Comparison of ENCODE assay signal across 9 mouse cellular contexts in genomic region chr12:73020941-73021340, GRCm38 (mm10). TPM values are rescaled to one million over a fixed set of nuclear protein-coding genes. Genes with fewer than 3 reads are reported as not detected.
DNase-seq lines count a peak whose midpoint lies in the region; TF ChIP-seq lines count a peak whose summit lies in the region.
"Had no signal": no experiment of that assay in that cellular context is flagged by ENCODE, and none has a peak within 500 bp of the region (broad histone marks: within the 10 kb centered on the region; RNA-seq: fewer than 3 reads in every experiment).

No protein-coding gene starts in this region.

- TF ChIP-seq RAD21 in MEL (IDR thresholded peaks at IDR 0.05; ENCODE audit: low read depth, low read length) = peak; percentile 97

- no peak overlapping the region for H3K4me3 ChIP-seq in MEL (ENCODE audit: control insufficient read depth in 1 of 2, insufficient read depth in 1 of 2, low read depth in 2 of 2, low read length in 2 of 2)
- H3K4me3 ChIP-seq: lung, embryonic 15.5 days had no signal

- TF ChIP-seq EP300 in MEL (IDR thresholded peaks at IDR 0.05; ENCODE audit: low read depth in 1 of 2, low read length in 2 of 2) = no peak

- no peaks in the 10 kb centered on the region for H3K4me1 ChIP-seq in MEL (ENCODE audit: control insufficient read depth in 1 of 2, insufficient read depth in 2 of 2, low read length in 2 of 2)
- H3K4me1 ChIP-seq: lung, embryonic 15.5 days had no signal

- H3K9me3 ChIP-seq in MEL (replicated peaks; ENCODE audit: insufficient read depth, low read length) = no peaks in the 10 kb centered on the region
- H3K9me3 ChIP-seq: lung, embryonic 15.5 days had no signal

- H3K27ac ChIP-seq in MEL (ENCODE audit: control insufficient read depth, low read depth, low read length) = no peak overlapping the region
- H3K27ac ChIP-seq: lung, embryonic 15.5 days had no signal

- peak; percentile 17 for DNase-seq in left cerebral cortex, adult 11 months (ENCODE audit: low spot score)
- no peak for DNase-seq in left cerebral cortex, adult 8-10 months (ENCODE audit: low spot score in 2 of 2)
- DNase-seq in MEL (ENCODE audit: low read depth, low spot score) = peak; percentile 66
- peak; percentile 61 to 74 for DNase-seq in cerebellum, adult 18-20 months
- DNase-seq in gastrocnemius, postnatal 10 days = peak; percentile 71
- DNase-seq in layer of hippocampus, adult 11-12 months (ENCODE audit: low spot score) = peak; percentile 66
- DNase-seq in lung, postnatal 25 days (ENCODE audit: low spot score) = peak; percentile 73
- DNase-seq in thymus, postnatal 0 days (ENCODE audit: low spot score) = peak; percentile 68

- no peak for TF ChIP-seq POLR2A in MEL (IDR thresholded peaks at IDR 0.05; ENCODE audit: control insufficient read depth in 1 of 2, insufficient read depth in 1 of 2, low read depth in 1 of 2, low read length in 2 of 2, poor library complexity in 1 of 2)

- H3K79me2 ChIP-seq in MEL (ENCODE audit: control insufficient read depth, insufficient read depth, low read length, poor library complexity) = no peaks in the 10 kb centered on the region

- no peaks in the 10 kb centered on the region for H3K36me3 ChIP-seq in MEL (ENCODE audit: control insufficient read depth in 1 of 2, insufficient read depth in 2 of 2, low read length in 2 of 2)
- H3K36me3 ChIP-seq: lung, embryonic 15.5 days had no signal

- no peak overlapping the region for H3K9ac ChIP-seq in MEL (ENCODE audit: control insufficient read depth, low read depth, low read length, poor library complexity, severe bottlenecking)
- H3K9ac ChIP-seq: lung, embryonic 15.5 days had no signal

- TF ChIP-seq CTCF in MEL (IDR thresholded peaks at IDR 0.05 in 2 of 3, conservative IDR thresholded peaks at IDR 0.05 in 1 of 3; ENCODE audit: control insufficient read depth in 1 of 3, insufficient read depth in 1 of 3, low read depth in 2 of 3, low read length in 3 of 3, poor library complexity in 1 of 3, severe bottlenecking in 1 of 3) = peak; percentile 65 to 96 (median 69)

- H3K27me3 ChIP-seq in MEL (ENCODE audit: control insufficient read depth in 1 of 2, insufficient read depth in 2 of 2, low read length in 2 of 2) = peaks cover 2 to 3% of the 10 kb centered on the region in 2 experiments; a peak in 3 of 4 replicates
- H3K27me3 ChIP-seq: lung, embryonic 15.5 days had no signal

TF ChIP-seq in MEL, 35 proteins besides CTCF, POLR2A, EP300 and RAD21:
- no peak for TF ChIP-seq POLR2AphosphoS2 (IDR thresholded peaks at IDR 0.05; ENCODE audit: low read length)
- TF ChIP-seq TAL1 (IDR thresholded peaks at IDR 0.05; ENCODE audit: low read length) = no peak
- peak; percentile 96 for TF ChIP-seq ZC3H11A (IDR thresholded peaks at IDR 0.05; ENCODE audit: low read depth, low read length)
- peak; percentile 98 for TF ChIP-seq SMC3 (IDR thresholded peaks at IDR 0.05; ENCODE audit: low read depth, low read length)

RNA-seq across cellular contexts. Expression of gene Six1, which starts 32.7 kb away (rescaled TPM):
- total RNA-seq in left cerebral cortex, adult 8-10 months (2022) = under 1 TPM in 3 of 4 experiments, not detected in 1; 0.25 to 0.70 (median 0.65) TPM
- not detected in 2 replicates for total RNA-seq in MEL (2012; rRNA removed)
- not detected for polyA plus RNA-seq in MEL (2012; ENCODE audit: insufficient read depth in 1 of 2, insufficient read length in 2 of 2, low read depth in 1 of 2, low replicate concordance in 2 of 2, missing spikeins in 1 of 2)
- 10 to 100 TPM; 38.1 to 44.1 TPM for total RNA-seq in gastrocnemius, postnatal 10 days (2021)
- 11.2 and 13.3 TPM in 2 replicates for polyA plus RNA-seq in thymus, postnatal 0 days (2015; fragmentation: Nextera tagmentation; extraction: Ambion mirVana)

Comparison
In these comparisons a context has a peak if more than half of its experiments do, and no peak if none do; other contexts are left out.
1. DNase-seq: peak in left cerebral cortex, adult 11 months (single experiment), MEL (single experiment), cerebellum, adult 18-20 months (2 of 2), gastrocnemius, postnatal 10 days (single experiment), layer of hippocampus, adult 11-12 months (single experiment), lung, postnatal 25 days (single experiment) and thymus, postnatal 0 days (single experiment); none in left cerebral cortex, adult 8-10 months (0 of 2).
2. RNA of gene Six1, which starts 32.7 kb away (total RNA-seq): 38.1 to 44.1 TPM in gastrocnemius, postnatal 10 days; 0.25 to 0.70 TPM in left cerebral cortex, adult 8-10 months and not detected in MEL; every median in the first group is over 10 times any median in the second.